Mouse (Mus musculus) heart, embryonic 15.5 days (tissue): ENCODE data around the gene Unc45a. TPM values are rescaled to one million over a fixed set of nuclear protein-coding genes. Genes with fewer than 3 reads are reported as not detected.
A peak's percentile ranks its signal among the peaks of the same experiment; 100 is the strongest.

Experiments used
- ATAC-seq: fragments of 200-750 bp; cut with Nextera tagmentation; replicated peaks from 2 replicates; pipeline ENCODE4 v1.8.0; 2017; ENCODE audit warnings: low read depth, moderate TSS enrichment; ENCODE audit not compliant: insufficient number of reproducible peaks, insufficient read depth, low FRiP score
- H3K27ac ChIP-seq: fragments of 300-500 bp; sonication (generic); 2 replicates; pipeline ENCODE4 v1.5.1; 2015; ENCODE audit warnings: mild to moderate bottlenecking, inconsistent platforms
- H3K27me3 ChIP-seq: fragments of 300-500 bp; sonication (generic); 2 replicates; pipeline ENCODE4 v1.6.1; 2015; ENCODE audit warnings: inconsistent platforms
- H3K36me3 ChIP-seq: fragments of 300-500 bp; sonication (generic); 2 replicates; pipeline ENCODE4 v1.6.1; 2015; ENCODE audit warnings: mild to moderate bottlenecking, inconsistent platforms
- H3K4me1 ChIP-seq: fragments of 300-500 bp; sonication (generic); replicated peaks from 2 replicates; pipeline ENCODE4 v1.6.1; 2015; ENCODE audit warnings: inconsistent platforms
- H3K4me2 ChIP-seq: fragments of 300-500 bp; sonication (generic); 2 replicates; pipeline ENCODE4 v1.6.1; 2015; ENCODE audit warnings: inconsistent platforms, mild to moderate bottlenecking, moderate library complexity
- H3K4me3 ChIP-seq: fragments of 300-500 bp; sonication (generic); 2 replicates; pipeline ENCODE4 v1.5.1; 2015; ENCODE audit warnings: mild to moderate bottlenecking, inconsistent platforms
- H3K9ac ChIP-seq: fragments of 300-500 bp; sonication (generic); 2 replicates; pipeline ENCODE4 v1.6.1; 2015; ENCODE audit warnings: mild to moderate bottlenecking, inconsistent platforms
- H3K9me3 ChIP-seq: fragments of 300-500 bp; sonication (generic); replicated peaks from 2 replicates; pipeline ENCODE4 v1.6.1; 2016; ENCODE audit warnings: inconsistent platforms
- WGBS: fragments of 180-500 bp; shearing (Covaris S2); methylation state at CpG from one replicate; pipeline ENCODE4 v1.1.7; 2015; ENCODE audit warnings: mixed read lengths; 5-methylcytosine and 5-hydroxymethylcytosine counted together
- polyA plus RNA-seq: library from polyadenylated mRNA; unstranded; fragments of >200 nt; fragmentation: Nextera tagmentation; extraction: Ambion mirVana; gene quantifications from 2 replicates; pipeline ENCODE4 v1.2.1, GENCODE M21; 2015

The Unc45a gene
- polyA plus RNA-seq, 1 experiment from 2014 or later, result 16.6 TPM

DNA sequence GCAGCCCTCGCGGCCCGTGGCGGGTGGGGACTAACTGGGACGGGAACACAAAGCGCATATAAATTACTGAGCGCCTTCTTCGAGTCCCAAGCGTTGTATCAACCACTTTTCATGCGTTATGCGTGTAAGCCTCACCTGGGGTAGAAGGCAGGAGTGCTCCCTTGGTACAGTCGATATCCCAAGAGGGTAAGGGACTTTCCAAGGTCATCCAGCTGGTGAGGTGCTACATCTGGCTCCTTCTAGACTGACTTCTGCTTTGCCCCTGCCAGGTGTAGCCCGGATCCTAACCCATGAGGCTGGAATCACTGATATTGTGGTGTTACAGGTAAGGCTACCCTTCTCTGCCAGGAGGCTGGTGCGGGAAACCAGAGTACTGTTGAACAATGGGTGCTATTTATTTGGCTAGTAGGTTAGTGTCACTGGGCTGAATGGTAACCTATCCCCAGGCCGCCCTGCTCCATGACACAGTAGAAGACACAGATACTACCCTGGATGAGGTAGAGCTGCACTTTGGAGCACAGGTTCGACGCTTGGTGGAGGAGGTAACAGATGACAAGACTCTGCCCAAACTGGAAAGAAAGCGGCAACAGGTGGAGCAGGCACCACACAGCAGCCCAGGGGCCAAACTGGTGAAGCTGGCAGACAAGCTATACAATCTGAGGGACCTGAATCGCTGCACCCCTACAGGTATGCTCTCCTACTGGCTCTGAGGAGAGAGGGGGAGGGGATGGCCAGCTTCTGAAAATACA, 2.6 kb upstream of the Unc45a start:
- Histone ChIP-seq H3K9me3 (no peaks in the 10 kb centered on the region), H3K9ac (peak overlapping the region; percentile 72), H3K36me3 (no peaks in the 10 kb centered on the region), H3K4me2 (peak overlapping the region; percentile 83), H3K4me1 (peaks cover 40% of the 10 kb centered on the region), H3K27me3 (no peaks in the 10 kb centered on the region), H3K4me3 (peak overlapping the region; percentile 58), H3K27ac (peak overlapping the region; percentile 75)
- ATAC-seq, result no peak
- WGBS, result 22% methylated on average over 19 of the region's 19 CpGs

DNA sequence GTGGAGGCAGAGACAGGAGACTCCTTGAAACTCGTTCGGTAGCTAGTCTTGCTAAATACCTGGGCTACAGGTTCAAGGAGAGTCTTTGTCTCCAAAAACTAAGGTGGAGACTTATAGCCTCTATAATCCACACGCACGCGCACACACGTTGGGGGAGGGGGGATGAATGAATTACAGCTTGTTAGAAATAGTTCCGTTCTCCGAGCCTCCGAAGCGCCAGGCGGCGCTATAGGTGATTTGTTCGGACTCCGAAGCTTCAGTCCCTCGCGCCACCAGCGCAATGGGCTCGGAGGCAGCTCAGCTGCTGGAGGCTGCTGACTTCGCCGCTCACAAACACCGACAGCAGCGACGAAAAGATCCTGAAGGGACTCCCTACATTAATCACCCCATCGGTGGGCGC, 2.1 kb upstream of the Unc45a start, which contains the start of gene Hddc3:
TSS of gene Hddc3 (plus strand) at position 247 of the 400 bp plus-strand sequence.
- H3K4me3 ChIP-seq, result peak within 1 kb of the TSS; percentile 58
- peak within 1 kb of the TSS; percentile 72 for H3K9ac ChIP-seq
- no peaks in the 10 kb centered on the region for H3K27me3 ChIP-seq
- no peaks in the 10 kb centered on the region for H3K36me3 ChIP-seq
- ATAC-seq, result no peak; the same call in 1 of the 2 replicates
- no peaks in the 10 kb centered on the region for H3K9me3 ChIP-seq
- peak within 1 kb of the TSS; percentile 83 for H3K4me2 ChIP-seq
- H3K4me1 ChIP-seq, result peaks cover 41% of the 10 kb centered on the region
- under 1% methylated on average over 25 of the region's 25 CpGs for WGBS
- H3K27ac ChIP-seq, result peak within 1 kb of the TSS; percentile 75

DNA sequence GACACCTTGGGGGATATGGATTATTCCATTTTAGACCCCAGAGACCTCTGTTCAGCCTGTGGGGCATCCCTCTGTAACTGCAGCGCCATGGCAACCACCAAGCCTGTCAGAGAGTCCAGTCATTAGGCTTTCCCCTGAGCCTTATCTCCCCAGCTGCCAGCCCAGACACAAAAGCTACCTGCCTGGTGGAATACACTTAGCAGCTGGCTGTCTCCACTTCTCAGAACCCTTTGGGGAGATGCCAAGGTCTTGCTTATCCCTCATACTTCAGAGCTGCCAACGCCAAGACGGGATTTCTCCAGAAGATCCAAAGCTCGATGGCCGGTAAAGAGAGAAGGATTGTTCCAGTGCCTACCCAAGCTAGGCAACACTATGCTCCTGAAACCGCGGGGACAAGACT, 988 bp upstream of the Unc45a start:
- H3K4me1 ChIP-seq, result peaks cover 39% of the 10 kb centered on the region
- no peak overlapping the region for H3K4me2 ChIP-seq
- H3K9ac ChIP-seq, result no peak overlapping the region
- no peaks in the 10 kb centered on the region for H3K9me3 ChIP-seq
- no peak overlapping the region for H3K4me3 ChIP-seq
- H3K36me3 ChIP-seq, result peaks cover 7% of the 10 kb centered on the region
- no peak for ATAC-seq
- WGBS, result 57% methylated on average over 7 of the region's 7 CpGs
- no peak overlapping the region for H3K27ac ChIP-seq
- H3K27me3 ChIP-seq, result no peaks in the 10 kb centered on the region

DNA sequence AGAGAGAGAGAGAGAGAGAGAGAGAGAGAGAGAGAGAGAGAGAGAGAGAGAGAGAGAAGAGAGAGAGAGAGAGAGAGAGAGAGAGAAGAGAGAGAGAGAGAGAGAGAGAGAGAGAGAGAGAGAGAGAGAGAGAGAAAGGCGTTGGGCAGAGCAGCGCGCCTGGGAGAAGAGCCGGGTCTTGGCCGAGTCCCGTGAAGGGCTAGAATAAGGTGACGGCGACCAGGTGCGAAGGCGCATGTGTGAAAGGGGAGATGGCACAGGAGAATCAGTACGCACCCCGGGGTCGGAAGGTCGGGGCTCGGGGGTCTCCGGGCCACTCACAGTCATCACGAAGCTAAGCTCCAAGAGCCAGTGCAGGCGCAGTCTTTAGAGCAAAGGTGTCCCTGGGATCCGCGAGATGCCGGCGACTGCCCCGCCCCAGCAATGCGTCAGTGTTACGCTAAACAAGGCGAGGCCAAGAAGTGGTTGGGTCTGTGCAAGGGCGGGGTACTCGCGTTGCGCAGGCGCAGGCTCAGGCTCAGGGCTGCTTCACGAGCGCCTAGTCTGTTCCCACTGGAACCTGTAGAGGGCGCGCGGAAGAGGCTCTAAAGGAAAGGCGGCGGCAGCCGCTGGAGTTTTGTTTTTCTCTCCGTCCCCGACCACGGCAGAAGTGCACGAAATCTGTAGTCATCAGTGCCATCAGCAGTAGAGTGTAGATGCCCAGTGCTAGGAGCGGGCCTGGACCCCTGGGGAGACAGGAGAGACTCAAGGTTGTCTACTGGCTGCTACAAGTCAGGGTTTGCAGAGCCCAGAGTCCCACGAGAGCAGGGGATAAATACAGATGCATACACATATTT, 794 bp downstream of the Unc45a start:
- Histone ChIP-seq H3K36me3 (peaks cover 25% of the 10 kb centered on the region), H3K4me3 (peak overlapping the region; percentile 75), H3K4me1 (peaks cover 35% of the 10 kb centered on the region), H3K9me3 (no peaks in the 10 kb centered on the region), H3K27ac (peak overlapping the region; percentile 90), H3K9ac (peak overlapping the region; percentile 67), H3K4me2 (peak overlapping the region; percentile 83), H3K27me3 (no peaks in the 10 kb centered on the region)
- WGBS, result under 1% methylated on average over 45 of the region's 45 CpGs
- peak; percentile 98 for ATAC-seq

DNA sequence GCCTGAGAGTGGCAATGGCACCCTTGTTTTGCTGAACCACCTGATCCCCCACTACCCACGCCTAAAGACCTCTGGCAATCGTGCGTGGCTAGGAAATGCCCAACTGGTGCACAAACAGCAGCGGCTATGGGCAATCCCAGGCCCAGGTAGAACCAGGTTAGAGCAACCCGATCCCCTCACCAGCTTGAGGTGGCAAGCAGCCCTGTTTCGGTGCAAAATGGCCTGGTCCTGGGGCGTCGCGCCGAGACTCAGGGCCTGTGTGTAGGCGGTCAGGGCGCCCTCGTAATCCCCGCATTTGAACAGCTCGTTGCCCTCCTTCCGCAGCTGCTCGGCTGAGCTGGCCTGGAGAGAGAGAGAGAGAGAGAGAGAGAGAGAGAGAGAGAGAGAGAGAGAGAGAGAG, 1.4 kb downstream of the Unc45a start:
- no peak for ATAC-seq
- Histone ChIP-seq H3K4me2 (peak overlapping the region; percentile 83), H3K27ac (peak overlapping the region; percentile 43), H3K9ac (peak overlapping the region; percentile 56), H3K36me3 (peaks cover 32% of the 10 kb centered on the region), H3K4me3 (peak overlapping the region; percentile 75), H3K4me1 (peaks cover 35% of the 10 kb centered on the region), H3K9me3 (no peaks in the 10 kb centered on the region), H3K27me3 (no peaks in the 10 kb centered on the region)
- 8% methylated on average over 17 of the region's 17 CpGs for WGBS

DNA sequence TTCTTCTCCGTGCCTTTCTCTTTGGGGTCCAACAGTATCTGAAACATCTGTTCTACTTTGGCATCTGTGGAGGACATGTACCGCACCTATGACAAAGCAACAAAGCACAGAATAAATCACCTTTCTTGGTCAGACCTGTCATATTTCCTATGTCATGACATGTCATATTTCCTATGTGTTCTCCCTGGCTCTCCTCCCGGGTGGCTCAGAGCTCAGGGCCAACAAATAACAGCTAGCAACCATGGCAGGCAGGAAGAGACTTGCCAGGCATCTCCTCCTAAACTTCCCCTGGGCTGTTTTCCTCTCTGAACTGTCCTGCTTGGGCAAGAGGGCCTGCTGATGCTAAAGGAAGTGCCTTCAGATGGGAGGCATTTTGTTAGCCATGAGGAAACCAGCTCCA, 3.9 kb downstream of the Unc45a start:
- Histone ChIP-seq H3K4me2 (no peak overlapping the region), H3K9ac (no peak overlapping the region), H3K27me3 (no peaks in the 10 kb centered on the region), H3K27ac (no peak overlapping the region), H3K4me3 (no peak overlapping the region), H3K36me3 (peaks cover 54% of the 10 kb centered on the region), H3K4me1 (peaks cover 20% of the 10 kb centered on the region), H3K9me3 (no peaks in the 10 kb centered on the region)
- ATAC-seq, result no peak
- 85% methylated on average over 3 of the region's 3 CpGs for WGBS

DNA sequence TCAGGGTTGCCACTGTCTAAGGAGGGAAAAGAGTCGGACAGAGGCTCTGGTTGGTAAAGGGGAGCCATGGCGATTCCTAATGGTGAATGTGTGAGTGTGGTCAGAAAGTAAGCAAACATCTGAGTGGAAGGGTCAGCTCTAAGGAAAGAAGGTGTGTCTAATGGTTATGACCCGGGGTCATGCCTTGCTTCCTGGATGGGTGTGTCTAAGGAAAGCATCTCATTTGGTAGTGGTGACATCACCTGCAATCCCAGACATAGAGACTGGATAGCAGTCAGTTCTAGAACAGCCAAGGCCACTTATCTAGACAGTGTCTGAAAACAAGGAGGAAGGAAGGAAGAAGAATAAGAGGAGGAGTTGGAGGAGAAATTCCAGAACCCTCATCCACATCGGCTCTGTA, 6.0 kb downstream of the Unc45a start:
- no peak for ATAC-seq
- H3K27ac ChIP-seq, result no peak overlapping the region
- no peaks in the 10 kb centered on the region for H3K9me3 ChIP-seq
- no peaks in the 10 kb centered on the region for H3K27me3 ChIP-seq
- no peak overlapping the region for H3K4me3 ChIP-seq
- no peak overlapping the region for H3K4me2 ChIP-seq
- 80% methylated on average over 4 of the region's 4 CpGs for WGBS
- peaks cover 11% of the 10 kb centered on the region for H3K4me1 ChIP-seq
- H3K36me3 ChIP-seq, result peaks cover 74% of the 10 kb centered on the region
- no peak overlapping the region for H3K9ac ChIP-seq

DNA sequence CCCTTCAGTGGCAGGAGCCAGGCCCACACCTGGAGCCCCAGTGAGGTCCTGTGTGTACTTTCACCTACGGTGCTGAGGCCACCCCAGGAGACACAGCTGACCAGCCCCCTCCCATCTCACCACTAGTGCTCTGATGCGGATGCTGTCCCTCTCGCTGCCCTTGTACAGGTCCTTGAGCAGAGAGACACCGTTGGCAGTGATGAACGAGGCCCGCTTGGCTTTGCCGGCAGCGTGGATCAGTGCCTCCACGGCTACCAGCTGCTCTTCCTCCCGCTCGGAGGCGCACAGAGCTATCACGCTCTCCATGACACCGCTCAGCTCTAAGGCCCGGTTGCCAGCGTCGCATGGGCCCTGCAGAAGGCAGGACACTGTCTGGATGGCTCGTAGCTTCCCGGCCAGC, 9.4 kb downstream of the Unc45a start:
- 96% methylated on average over 19 of the region's 19 CpGs for WGBS
- Histone ChIP-seq H3K4me2 (no peak overlapping the region), H3K4me1 (no peaks in the 10 kb centered on the region), H3K9me3 (no peaks in the 10 kb centered on the region), H3K9ac (no peak overlapping the region), H3K27ac (no peak overlapping the region), H3K27me3 (no peaks in the 10 kb centered on the region), H3K36me3 (peaks cover 97% of the 10 kb centered on the region), H3K4me3 (no peak overlapping the region)
- no peak for ATAC-seq

DNA sequence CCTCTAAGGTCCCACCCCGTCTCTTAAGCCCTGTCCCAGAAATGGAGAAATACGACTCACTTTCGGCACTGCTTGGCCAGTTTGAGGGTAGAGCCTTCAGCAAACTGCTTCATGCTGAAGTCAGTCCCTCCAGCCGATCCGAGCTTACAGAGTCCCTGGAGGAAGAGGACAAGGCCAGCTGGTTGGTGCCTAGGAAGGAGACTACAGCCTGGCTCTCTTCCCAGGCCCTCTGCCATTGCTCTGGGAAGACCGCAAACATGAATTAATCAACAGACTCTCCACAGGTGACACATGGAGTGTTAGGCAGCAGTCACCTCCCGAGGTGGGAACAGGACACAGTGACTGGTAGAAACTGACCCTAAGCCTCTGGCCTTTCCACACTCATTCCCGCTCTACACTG, 10.5 kb downstream of the Unc45a start:
- 90% methylated on average over 8 of the region's 8 CpGs for WGBS
- ATAC-seq, result no peak
- no peaks in the 10 kb centered on the region for H3K9me3 ChIP-seq
- no peak overlapping the region for H3K4me2 ChIP-seq
- no peak overlapping the region for H3K27ac ChIP-seq
- H3K36me3 ChIP-seq, result peaks cover 97% of the 10 kb centered on the region
- no peak overlapping the region for H3K4me3 ChIP-seq
- H3K9ac ChIP-seq, result no peak overlapping the region
- no peaks in the 10 kb centered on the region for H3K4me1 ChIP-seq
- no peaks in the 10 kb centered on the region for H3K27me3 ChIP-seq

DNA sequence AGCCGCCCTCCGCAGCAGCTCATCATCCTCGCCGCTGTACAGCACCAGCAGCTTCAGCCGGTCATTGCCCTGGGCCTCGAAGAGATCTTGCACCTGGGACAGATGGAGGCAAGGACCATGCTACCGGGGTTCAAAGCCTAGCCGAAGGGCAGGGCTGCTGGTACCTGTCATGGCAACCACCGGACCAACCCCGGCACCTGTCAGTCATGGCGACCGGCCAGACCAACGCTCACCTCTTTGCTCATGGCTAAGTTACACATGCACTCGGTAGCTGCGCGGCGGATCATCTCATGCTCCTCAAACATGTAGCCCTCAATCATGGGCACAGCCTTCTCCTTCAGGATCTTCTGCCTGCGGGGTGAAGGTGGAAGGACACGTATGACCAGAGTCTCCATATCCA, 14.7 kb downstream of the Unc45a start:
- WGBS, result 93% methylated on average over 19 of the region's 19 CpGs

DNA sequence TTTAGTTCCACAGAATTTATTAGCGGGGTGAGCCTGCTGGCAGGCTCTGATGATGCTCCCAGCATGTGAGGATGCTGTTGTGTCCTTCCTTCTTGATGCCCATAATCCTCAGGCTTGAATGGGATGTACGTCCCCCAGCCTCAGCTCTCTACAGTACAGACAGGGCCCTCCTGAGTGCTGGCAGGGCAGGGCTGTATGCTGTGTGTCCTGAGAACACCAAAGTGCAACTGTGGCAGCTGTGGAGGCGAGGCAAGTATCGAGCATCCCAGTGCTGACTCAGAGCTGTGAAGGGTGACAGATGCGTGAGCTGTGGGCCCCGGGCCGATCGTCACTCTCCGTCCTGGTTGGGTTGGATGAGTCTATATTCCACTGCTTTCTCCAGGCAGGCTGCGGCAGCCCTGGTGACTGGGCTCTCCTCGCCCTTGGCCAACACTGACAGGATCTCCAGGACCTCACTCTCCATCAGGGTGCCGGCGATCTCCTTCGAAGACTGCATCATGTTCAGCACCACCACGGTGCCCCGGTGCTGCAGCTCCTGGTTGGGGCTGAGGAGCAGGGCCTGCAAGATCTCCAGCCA, 15.4 kb downstream of the Unc45a start:
- H3K36me3 ChIP-seq, result peaks cover 54% of the 10 kb centered on the region
- H3K4me2 ChIP-seq, result no peak overlapping the region
- H3K4me3 ChIP-seq, result no peak overlapping the region
- no peaks in the 10 kb centered on the region for H3K27me3 ChIP-seq
- H3K9me3 ChIP-seq, result no peaks in the 10 kb centered on the region
- H3K27ac ChIP-seq, result peak overlapping the region; percentile 96
- peaks cover 16% of the 10 kb centered on the region for H3K4me1 ChIP-seq
- no peak for ATAC-seq
- 94% methylated on average over 16 of the region's 16 CpGs for WGBS
- no peak overlapping the region for H3K9ac ChIP-seq

More for the DNA sequence above, 14.7 kb downstream of the Unc45a start:
- no peak overlapping the region for H3K4me3 ChIP-seq
- H3K36me3 ChIP-seq, result peaks cover 61% of the 10 kb centered on the region
- peaks cover 16% of the 10 kb centered on the region for H3K4me1 ChIP-seq
- H3K4me2 ChIP-seq, result no peak overlapping the region
- H3K27me3 ChIP-seq, result no peaks in the 10 kb centered on the region
- H3K27ac ChIP-seq, result no peak overlapping the region
- no peaks in the 10 kb centered on the region for H3K9me3 ChIP-seq
- ATAC-seq, result no peak
- H3K9ac ChIP-seq, result no peak overlapping the region
